ENCODE assay signal across 7 mouse cellular contexts in the genomic region with DNA sequence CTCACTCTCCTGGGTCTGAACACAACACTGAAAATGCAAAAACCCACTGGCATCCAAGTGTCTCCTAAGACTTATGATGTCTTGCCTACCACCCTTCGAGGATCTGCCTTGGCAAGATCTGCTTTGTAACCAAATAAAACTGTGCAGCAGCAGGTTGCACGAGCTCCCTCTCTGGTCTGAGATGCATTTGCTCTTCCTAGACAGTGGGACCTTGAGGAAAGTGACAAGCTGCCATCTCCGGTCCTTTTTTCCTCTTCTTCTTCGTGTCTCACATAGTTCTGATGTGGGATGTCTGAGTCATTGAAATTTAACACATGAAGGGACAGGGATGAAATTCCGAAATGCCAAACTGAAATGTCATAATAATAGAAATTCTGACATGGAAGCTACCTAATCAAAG.
"Had no signal": no experiment of that assay in that cellular context is flagged by ENCODE, and none has a peak within 500 bp of the region (broad histone marks: within the 10 kb centered on the region; RNA-seq: fewer than 3 reads in every experiment).

No protein-coding gene starts in this region.

- DNase-seq: kidney, adult 18-20 months; kidney, postnatal 10 days; kidney, postnatal 4 days; lung, adult 18-20 months; lung, postnatal 36 days; midbrain, embryonic 14.5 days; thymus, postnatal 4 days had no signal
